Mouse (Mus musculus) megakaryocyte progenitor cell, adult 5-6 weeks (primary cell): ENCODE data around the gene AI467606. TPM values are rescaled to one million over a fixed set of nuclear protein-coding genes. Genes with fewer than 3 reads are reported as not detected.

Source experiments
- ATAC-seq: replicated peaks from 2 replicates; pipeline ENCODE4 v1.8.0; 2016; ENCODE audit warnings: mild to moderate bottlenecking, moderate TSS enrichment, inconsistent platforms; ENCODE audit not compliant: poor library complexity
- total RNA-seq, 2 experiments: library from RNA; stranded (forward) in 1 of 2; stranded (reverse) in 1 of 2; fragments of 157-497, 149-512 nt in 1 of 2; fragments of 200-1000 nt in 1 of 2; gene quantifications; 2 replicates each; pipeline versions ENCODE4 v1.2.3 to v1.2.4; 2015 to 2017

The AI467606 gene
- total RNA-seq (2015) (27.4 and 27.5 TPM in 2 replicates), total RNA-seq (2017) (17.5 and 20.6 TPM in 2 replicates)

DNA sequence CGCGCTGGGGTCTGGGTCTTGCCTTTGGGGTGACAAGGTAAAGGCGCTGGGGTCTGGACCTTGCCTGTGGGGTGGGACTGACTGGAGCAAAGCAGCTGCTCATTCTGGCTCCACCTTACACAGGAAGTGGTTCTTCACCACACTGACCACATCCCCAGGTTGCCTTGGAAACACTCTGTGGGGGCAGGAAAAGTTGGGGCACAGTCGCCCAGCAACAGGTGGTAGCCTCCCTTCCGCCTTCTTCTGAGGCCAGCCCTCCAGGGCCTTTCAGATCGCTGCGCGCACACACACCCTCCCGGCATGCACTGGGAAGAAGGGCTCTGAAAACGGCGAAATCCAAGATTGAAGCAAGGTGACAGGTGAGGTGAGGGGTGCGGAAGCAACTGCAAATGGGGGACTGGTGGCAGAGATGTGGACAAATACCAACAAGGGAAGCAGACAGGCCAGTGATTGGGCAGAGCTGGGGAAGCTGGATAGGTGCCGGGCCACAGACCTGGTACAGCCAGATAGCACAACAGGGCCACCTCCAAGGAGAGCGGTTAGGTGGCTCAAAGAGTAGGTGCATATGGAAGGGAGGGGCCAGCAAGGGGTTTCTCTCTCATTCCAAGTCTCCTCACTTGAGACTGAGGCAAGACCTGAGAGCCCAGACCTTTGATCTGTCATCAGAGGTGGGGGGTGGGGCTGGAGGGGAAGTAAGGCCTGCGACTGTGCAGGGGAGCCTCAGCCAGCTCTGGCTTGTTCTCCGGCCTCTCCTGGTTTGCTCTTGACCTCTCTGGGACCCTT, at the start of gene AI467606:
Gene AI467606 (plus strand): TSS at position 246 of the 783 bp plus-strand sequence.
- ATAC-seq: peak; percentile 81

DNA sequence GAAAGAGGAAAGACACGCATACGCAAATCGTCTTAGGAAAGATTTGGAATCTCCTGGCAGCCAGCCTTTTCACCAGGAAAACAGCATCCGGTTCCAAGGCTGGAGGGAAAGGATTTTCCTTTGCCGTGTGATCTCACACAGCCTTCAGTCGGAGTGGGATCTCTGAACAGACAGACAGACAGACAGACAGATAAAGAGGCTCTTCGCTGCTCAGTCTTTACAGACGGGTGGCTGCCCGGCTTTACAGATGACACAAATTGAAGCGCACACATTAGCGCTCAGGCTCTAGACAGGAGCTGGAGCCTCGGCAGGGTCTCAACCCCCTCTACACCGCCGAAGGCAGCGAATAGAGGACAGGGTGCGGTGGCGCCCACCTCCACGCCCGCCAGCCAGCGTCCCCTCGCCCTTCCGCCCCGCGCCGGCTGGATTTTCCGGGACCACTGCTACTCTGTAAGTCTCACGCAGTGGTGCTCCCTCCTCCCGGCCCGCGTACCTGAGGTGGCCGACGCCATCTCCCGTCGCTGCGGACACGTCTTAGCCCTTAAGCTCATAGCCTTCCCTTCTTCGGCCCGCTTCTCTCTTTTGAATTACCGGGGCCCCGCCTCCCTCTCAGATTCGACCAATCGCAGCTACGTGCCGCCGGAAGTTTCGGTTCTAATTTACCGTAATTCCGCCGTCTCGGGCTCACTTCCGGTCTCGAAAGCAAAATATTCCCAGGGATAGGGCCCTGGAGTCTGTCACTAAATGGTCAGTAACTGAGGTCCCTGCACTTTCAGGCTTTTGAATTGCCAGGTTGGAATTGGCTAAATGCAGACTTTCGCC, 49.1 kb upstream of the AI467606 start, which contains the start of gene Kif22:
Gene Kif22 (minus strand): TSS at position 621 of the 822 bp plus-strand sequence.
- peak; percentile 99 for ATAC-seq

- no peak for ATAC-seq
Observed at GRCm38 (mm10) chr7:127055026-127055585, 36.1 kb upstream of the AI467606 start.

- peak; percentile 39; the same call in 1 of the 2 replicates for ATAC-seq
Observed at GRCm38 (mm10) chr7:127065538-127065937, 25.6 kb upstream of the AI467606 start.

DNA sequence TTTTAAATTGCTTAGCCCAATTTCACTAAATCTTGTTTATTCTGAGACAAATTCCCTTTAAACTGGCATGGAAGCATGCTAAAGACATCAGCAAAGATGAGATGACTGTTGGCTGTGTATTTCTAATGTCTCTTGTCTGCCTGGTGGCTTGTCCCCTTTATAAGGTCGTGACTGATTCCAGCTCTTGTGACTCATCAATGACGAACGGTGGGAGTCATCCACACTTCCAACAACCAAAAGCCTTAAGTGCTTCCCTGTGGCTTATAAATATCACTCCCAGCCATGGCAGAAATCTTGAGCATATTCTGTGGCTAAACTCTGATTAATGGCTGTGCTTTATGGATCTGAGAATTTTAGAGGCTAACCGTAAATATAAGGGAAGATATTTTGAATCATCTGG, 24.8 kb upstream of the AI467606 start:
- no peak for ATAC-seq

DNA sequence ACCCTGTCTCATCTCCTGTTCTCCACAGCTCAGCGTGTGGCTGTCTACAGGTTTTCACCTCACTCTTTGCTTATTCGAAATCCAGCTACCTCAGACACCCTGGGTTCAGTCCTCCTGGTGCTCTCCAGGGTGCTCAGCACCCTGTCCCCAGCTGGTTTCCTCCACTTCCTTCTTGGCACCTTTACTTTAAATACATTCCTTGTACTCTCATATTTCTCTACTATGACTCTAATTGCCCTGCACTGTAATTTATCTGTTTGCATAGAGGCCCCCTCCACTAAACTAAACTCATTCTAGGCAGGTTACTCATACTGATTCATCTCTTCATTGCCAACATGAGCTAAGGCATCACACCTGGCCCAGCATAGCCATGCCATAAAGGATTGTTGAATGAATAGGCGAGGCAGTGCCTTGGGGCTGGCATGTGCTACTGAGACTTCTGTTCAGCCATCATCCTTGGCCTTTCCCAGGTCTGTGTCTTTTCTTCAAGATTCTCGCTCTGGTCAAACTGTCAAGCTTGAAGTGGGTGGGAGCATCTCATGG, 20.2 kb upstream of the AI467606 start:
- ATAC-seq: no peak

DNA sequence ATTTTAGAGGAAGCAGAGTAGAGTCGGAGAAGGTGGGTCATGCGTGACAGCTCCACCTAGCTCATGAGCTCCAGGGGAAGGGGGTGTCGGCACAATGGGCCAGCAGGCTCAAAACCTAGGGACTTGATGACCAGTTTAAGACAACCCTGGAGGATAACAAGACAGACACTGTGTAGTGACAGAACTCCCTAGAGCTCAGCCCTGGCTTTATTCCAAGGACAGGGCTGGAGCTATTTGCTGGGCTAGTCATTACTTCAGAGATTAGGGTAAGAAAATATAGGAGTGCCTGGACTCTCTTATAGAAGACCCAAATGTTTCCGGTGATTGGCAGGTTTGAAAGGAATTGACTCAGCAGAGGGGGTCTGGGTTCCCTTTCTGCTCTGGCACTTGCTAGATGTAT, 17.9 kb upstream of the AI467606 start:
- no peak for ATAC-seq

DNA sequence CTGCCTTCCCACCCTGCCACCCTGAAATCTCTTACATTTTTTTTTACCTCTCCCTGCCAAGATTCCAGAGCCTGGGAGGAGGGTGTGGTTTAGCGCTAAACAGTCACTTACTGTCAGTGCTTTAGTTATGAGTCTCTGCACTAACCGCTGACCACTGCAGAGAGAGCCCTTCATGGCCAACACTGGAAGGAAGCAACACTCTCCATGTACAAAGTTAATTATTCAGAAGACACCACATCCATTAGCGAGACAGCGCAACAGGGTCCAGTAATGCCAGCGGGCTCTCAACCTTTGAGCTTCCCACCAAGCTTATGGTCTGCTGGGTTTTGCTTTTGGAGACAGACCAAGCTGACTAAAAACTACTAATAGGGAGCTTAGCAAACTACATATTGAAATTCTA, 15.0 kb upstream of the AI467606 start:
- no peak for ATAC-seq

DNA sequence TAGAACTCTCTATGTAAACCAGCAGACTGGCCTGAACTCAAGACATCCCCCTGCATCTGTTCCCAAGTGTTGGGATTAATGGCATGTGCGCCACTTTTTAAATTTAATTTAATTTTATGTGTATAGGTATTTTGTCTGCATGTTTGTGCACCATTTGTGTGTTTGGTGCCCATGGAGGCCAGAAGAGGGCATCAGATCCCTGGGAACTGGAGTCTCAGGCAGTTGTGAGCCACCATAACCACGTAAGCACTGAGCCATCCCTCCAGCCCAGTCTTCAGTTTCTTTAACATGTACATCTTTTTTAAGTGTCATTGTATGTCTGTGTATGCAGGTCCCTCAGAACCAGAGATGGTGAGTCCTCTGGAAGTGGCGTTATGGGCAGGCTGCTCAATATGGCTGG, 13.5 kb upstream of the AI467606 start:
- ATAC-seq: peak; percentile 51

DNA sequence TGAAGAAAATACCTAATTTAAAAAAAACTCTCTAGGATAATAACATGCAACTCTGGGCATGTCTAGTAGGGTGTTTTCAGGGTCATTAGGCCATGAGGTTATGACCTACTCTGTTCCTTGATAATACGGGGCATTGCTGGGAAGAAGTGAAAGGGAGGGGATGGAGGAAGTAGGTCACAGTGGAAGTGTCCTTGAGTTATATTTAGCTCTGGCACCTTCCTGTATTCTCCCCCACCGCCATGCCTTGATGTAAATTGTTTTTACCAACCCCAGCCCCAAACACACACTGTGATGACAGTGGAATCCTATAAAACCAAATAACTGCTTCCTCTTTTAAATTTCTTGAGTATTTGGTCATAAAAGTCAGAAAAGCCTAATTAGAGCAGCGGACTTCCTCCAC, 11.1 kb upstream of the AI467606 start:
- peak; percentile 53 for ATAC-seq

DNA sequence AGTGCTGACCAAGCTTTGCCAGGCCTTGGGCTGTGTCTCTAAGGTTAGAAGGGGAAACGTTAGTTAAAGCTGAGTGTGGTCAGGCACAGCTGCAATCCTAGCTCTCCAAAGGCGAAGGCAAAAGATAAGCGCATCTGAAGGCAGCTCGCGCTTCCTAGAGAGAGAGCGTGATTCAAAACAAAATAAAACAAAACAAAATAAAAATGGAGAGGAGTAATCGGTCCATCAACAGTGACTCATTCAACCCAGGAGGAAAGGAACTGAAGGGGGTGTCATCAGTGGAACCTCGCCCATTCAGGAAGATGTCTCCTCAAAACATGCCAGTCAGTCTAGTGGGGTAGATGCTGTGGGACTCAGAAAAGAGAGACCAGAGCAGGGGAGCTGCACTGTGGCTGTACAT, 8.9 kb upstream of the AI467606 start:
- no peak for ATAC-seq

- no peak for ATAC-seq
Observed at GRCm38 (mm10) chr7:127082995-127083394, 8.2 kb upstream of the AI467606 start.

GRCm38 (mm10) chr7:127083689-127084088, 7.5 kb upstream of the AI467606 start:
- ATAC-seq: peak; percentile 69

GRCm38 (mm10) chr7:127084794-127085193, 6.4 kb upstream of the AI467606 start:
- no peak for ATAC-seq

DNA sequence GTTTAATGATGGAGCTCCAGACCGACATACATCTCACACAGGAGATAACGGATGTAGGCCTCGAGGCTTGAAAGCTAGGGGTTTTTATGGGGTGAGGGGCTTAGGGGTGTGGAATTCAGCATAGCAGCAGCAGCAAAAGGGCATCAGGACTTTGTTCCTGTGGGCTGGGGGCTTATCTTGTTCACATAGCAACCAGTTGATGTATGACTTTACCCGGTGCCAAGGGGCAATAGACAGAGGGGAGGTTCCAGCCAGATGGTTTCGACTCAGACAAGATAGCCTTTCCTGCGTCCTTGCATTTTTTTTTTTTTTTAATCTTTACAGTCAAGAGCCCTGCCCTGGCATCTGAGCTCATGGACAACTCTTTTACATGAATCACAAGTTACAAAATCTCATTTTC, 5.4 kb upstream of the AI467606 start:
- peak; percentile 27; the same call in 1 of the 2 replicates for ATAC-seq

DNA sequence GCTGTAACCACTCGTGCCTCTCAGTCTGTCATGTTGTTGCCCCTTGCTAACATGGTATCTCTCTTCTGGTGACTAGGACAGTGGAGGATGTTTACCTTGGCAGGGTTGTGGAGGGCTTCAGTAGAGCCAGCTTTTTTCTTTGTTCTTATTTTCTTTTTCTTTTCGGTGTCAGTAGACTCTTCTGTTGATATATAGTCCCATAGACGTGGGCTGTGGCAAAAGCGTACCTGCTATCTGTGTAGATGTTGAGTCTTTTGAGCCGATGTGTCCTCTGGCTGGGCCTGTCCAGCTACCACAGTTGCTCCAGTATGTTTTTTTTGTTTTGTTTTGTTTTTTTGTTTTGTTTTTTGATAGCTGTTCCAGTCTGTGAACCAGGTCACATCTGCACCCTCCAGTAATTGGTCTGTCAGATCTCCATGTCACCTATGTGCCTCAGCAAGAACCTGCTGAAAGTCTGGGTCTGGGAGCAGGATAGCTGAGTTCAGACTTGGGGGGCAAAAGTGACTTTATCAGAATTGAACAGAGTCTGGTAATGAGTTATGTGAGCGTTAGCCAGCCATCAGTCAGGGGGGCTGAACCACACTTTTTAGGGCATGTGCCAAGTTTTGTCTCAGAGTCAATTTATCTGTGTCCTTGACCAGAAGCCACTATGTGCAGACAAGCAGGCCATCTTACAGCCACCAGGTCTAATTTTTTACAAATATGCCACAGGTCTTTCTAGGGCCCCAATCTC, 3.7 kb upstream of the AI467606 start, which contains the start of gene Zg16:
Gene Zg16 (minus strand): TSS at position 51 of the 733 bp plus-strand sequence.
- 0 out of 2 replicates have a peak, but pooled peaks have one; percentile 5 for ATAC-seq

GRCm38 (mm10) chr7:127088083-127088482, 3.1 kb upstream of the AI467606 start:
- no peak for ATAC-seq

DNA sequence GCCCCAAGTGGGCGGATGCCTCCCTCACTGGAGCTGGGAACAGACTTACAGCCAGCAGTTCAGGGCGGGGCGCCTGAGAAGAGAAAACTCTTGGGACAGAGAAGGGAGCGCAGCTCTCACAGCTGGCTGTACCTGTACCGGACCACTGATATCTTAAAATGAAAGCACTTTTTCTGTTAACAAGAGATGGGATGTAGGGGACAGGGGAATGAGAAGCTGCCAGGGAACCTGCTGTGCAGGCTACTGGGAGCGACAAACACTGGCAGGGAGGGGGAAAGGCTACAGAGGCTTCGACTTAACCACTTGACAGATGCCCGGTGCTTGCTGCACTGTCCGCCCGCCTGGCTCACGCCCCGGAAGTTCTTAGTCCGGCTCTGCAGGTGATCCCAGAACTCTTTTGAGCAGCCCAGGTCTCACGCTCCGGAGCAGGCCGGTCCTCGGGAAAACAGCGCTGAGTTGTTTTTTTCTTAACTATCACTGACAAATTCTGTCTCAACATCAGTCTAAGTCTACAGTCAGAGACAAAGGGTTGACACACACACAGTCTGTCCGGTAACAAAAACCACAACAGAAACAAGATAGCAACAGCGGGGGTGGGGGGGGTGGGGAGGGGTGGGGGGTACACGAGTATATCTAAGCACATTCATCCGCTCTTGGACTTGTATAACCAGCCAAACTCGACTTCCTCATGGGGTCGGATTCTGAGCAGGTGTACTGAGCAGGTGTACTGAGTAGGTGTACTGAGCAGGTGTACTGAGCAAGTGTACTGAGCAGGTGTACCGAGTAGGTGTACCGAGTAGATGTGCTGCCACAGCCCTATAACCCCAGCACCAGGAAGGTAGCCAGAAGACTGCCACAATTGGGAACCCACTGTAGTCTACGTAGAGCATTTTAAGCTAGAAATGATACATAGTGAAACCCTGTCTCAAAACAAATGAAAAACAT, 2.0 kb upstream of the AI467606 start:
- ATAC-seq: no peak
